32 mouse cellular contexts compared by ENCODE assay signal in genomic region chr9:77347704-77348103, GRCm38 (mm10). TPM values are rescaled to one million over a fixed set of nuclear protein-coding genes. Genes with fewer than 3 reads are reported as not detected.
DNase-seq lines count a peak whose midpoint lies in the region; ATAC-seq and TF ChIP-seq lines count a peak whose summit lies in the region.
"Had no signal": no experiment of that assay in that cellular context is flagged by ENCODE, and none has a peak within 500 bp of the region (broad histone marks: within the 10 kb centered on the region; RNA-seq: fewer than 3 reads in every experiment).

No protein-coding gene starts in this region.

- WGBS in heart, embryonic 12.5 days: 11% methylated on average over 7 of the region's 7 CpGs
- WGBS in heart, postnatal 0 days: 11% methylated on average over 7 of the region's 7 CpGs
- WGBS in lung, adult 2 months: 44% methylated on average over 7 of the region's 7 CpGs

- intact Hi-C loops in gastrocnemius, adult 2 months (cut with DNase I): loop anchor here (2.0 kb wide), 2 partner anchors 37 to 71 kb away; no protein-coding TSS in a partner anchor
- intact Hi-C loops in gastrocnemius, postnatal 36 days (cut with DNase I): loop anchor here (5.0 kb wide), 1 partner anchor 70 kb away; no protein-coding TSS in a partner anchor

- TF ChIP-seq POLR2A in lung, adult 2 months (IDR thresholded peaks at IDR 0.05; ENCODE audit: borderline replicate concordance, extremely low read depth, low read depth, low read length): no peak

- peak overlapping the region; percentile 92 for H3K27ac ChIP-seq in gastrocnemius, adult 2 months
- H3K27ac ChIP-seq in heart, embryonic 12.5 days (ENCODE audit: poor library complexity, severe bottlenecking): peak overlapping the region; percentile 96
- peak overlapping the region; percentile 94 for H3K27ac ChIP-seq in heart, postnatal 0 days (ENCODE audit: low read depth)
- H3K27ac ChIP-seq: hindbrain, postnatal 0 days; kidney, embryonic 15.5 days; layer of hippocampus, adult 2 months; left cerebral cortex, adult 2 months; limb, embryonic 12.5 days; liver, embryonic 15.5 days; lung, embryonic 15.5 days; midbrain, embryonic 10.5 days; midbrain, embryonic 15.5 days had no signal

- peak overlapping the region; percentile 72 for H3K4me3 ChIP-seq in gastrocnemius, adult 2 months
- H3K4me3 ChIP-seq in heart, embryonic 12.5 days: peak overlapping the region; percentile 55
- H3K4me3 ChIP-seq in heart, postnatal 0 days (ENCODE audit: low read depth, low read length): peak overlapping the region; percentile 56
- no peak overlapping the region for H3K4me3 ChIP-seq in lung, adult 2 months (replicated peaks; ENCODE audit: extremely low read depth, low read depth, low read length)
- H3K4me3 ChIP-seq: erythroblast, embryonic 14.5 days; kidney, embryonic 15.5 days; layer of hippocampus, adult 2 months; left cerebral cortex, adult 2 months; limb, embryonic 12.5 days; liver, embryonic 15.5 days; lung, embryonic 15.5 days; midbrain, embryonic 10.5 days; midbrain, embryonic 15.5 days had no signal

- peak; percentile 54; the same call in 1 of the 2 replicates for ATAC-seq in heart, embryonic 12.5 days (ENCODE audit: insufficient number of reproducible peaks, low FRiP score)
- peak; percentile 63; the same call in 1 of the 2 replicates for ATAC-seq in heart, postnatal 0 days (ENCODE audit: insufficient read depth, low read depth)
- ATAC-seq: forebrain, embryonic 16.5 days; hindbrain, postnatal 0 days; intestine, embryonic 16.5 days; midbrain, embryonic 15.5 days; Patski had no signal

- no peaks in the 10 kb centered on the region for H3K27me3 ChIP-seq in heart, embryonic 12.5 days (replicated peaks)
- no peaks in the 10 kb centered on the region for H3K27me3 ChIP-seq in heart, postnatal 0 days (ENCODE audit: control insufficient read depth, insufficient read depth, low read length)
- H3K27me3 ChIP-seq: kidney, embryonic 15.5 days; limb, embryonic 12.5 days; liver, embryonic 15.5 days; lung, embryonic 15.5 days; midbrain, embryonic 15.5 days had no signal

- H3K4me1 ChIP-seq in heart, embryonic 12.5 days (replicated peaks): peaks cover 19% of the 10 kb centered on the region
- no peaks in the 10 kb centered on the region; the same call in 1 of the 2 replicates for H3K4me1 ChIP-seq in heart, postnatal 0 days (ENCODE audit: control insufficient read depth, insufficient read depth)
- H3K4me1 ChIP-seq in lung, adult 2 months (ENCODE audit: control insufficient read depth, insufficient read depth, low read length): no peaks in the 10 kb centered on the region
- H3K4me1 ChIP-seq: kidney, embryonic 15.5 days; limb, embryonic 12.5 days; liver, embryonic 15.5 days; lung, embryonic 15.5 days; midbrain, embryonic 10.5 days; midbrain, embryonic 15.5 days had no signal

- H3K4me2 ChIP-seq in heart, embryonic 12.5 days: peak overlapping the region; percentile 53
- H3K4me2 ChIP-seq in heart, postnatal 0 days (ENCODE audit: low read depth, low read length): peak overlapping the region; percentile 58
- H3K4me2 ChIP-seq: kidney, embryonic 15.5 days; limb, embryonic 12.5 days; liver, embryonic 15.5 days; lung, embryonic 15.5 days; midbrain, embryonic 15.5 days had no signal

- peak; percentile 41; the same call in 1 of the 2 replicates for TF ChIP-seq EP300 in heart, postnatal 0 days (IDR thresholded peaks at IDR 0.05; ENCODE audit: low read depth)

- H3K36me3 ChIP-seq in heart, embryonic 12.5 days: no peaks in the 10 kb centered on the region
- no peaks in the 10 kb centered on the region for H3K36me3 ChIP-seq in heart, postnatal 0 days (replicated peaks; ENCODE audit: control insufficient read depth, insufficient read depth, low read length)
- H3K36me3 ChIP-seq: kidney, embryonic 15.5 days; limb, embryonic 12.5 days; liver, embryonic 15.5 days; lung, embryonic 15.5 days; midbrain, embryonic 10.5 days; midbrain, embryonic 15.5 days had no signal

- TF ChIP-seq CTCF in gastrocnemius, adult 2 months (IDR thresholded peaks at IDR 0.05): no peak
- no peak for TF ChIP-seq CTCF in heart, postnatal 0 days (IDR thresholded peaks at IDR 0.05; ENCODE audit: low read depth)
- TF ChIP-seq CTCF in lung, adult 2 months (IDR thresholded peaks at IDR 0.05; ENCODE audit: insufficient read depth, low read length): no peak

- peak; percentile 19 for DNase-seq in gastrocnemius, adult 2 months
- no peak for DNase-seq in gastrocnemius, postnatal 36 days
- DNase-seq in heart, adult 8-10 months (ENCODE audit: low spot score): peak; percentile 58
- DNase-seq in heart, postnatal 0 days (ENCODE audit: low spot score): peak; percentile 79
- no peak for DNase-seq in frontal cortex, postnatal 25 days (ENCODE audit: low spot score in 2 of 2)
- no peak for DNase-seq in T-cell, adult 2 months (ENCODE audit: low spot score)
- DNase-seq in lung, adult 2 months: no peak
- DNase-seq: adrenal gland, postnatal 25 days; cerebellum, adult 2 months; cerebellum, postnatal 14 days; kidney, postnatal 25 days; right cerebral cortex, postnatal 25 days; spleen, adult 18-20 months; thymus, postnatal 14 days had no signal

- no peaks in the 10 kb centered on the region for H3K9me3 ChIP-seq in heart, embryonic 12.5 days (replicated peaks)
- H3K9me3 ChIP-seq in heart, postnatal 0 days (replicated peaks; ENCODE audit: control insufficient read depth, low read length): no peaks in the 10 kb centered on the region
- H3K9me3 ChIP-seq: kidney, embryonic 15.5 days; limb, embryonic 12.5 days; liver, embryonic 15.5 days; lung, embryonic 15.5 days; midbrain, embryonic 10.5 days; midbrain, embryonic 15.5 days had no signal

- peak overlapping the region; percentile 67; the same call in 1 of the 2 replicates for H3K9ac ChIP-seq in heart, embryonic 12.5 days
- H3K9ac ChIP-seq in heart, postnatal 0 days (replicated peaks; ENCODE audit: low read depth, low read length): peak overlapping the region; percentile 64
- H3K9ac ChIP-seq: kidney, embryonic 15.5 days; limb, embryonic 12.5 days; liver, embryonic 15.5 days; lung, embryonic 15.5 days; midbrain, embryonic 15.5 days had no signal

RNA-seq across cellular contexts. Expression of gene Mlip, which starts 5.1 kb away (rescaled TPM):
- 100 to 1,000 TPM in 1 of 2 experiments, 10 to 100 TPM in 1; 77.3 to 100 TPM for total RNA-seq in gastrocnemius, adult 2 months (2021)
- total RNA-seq in gastrocnemius, postnatal 36 days (2021): 10 to 100 TPM; 75.2 to 97.9 TPM
- total RNA-seq in heart, adult 8-10 months (2022): 100 to 1,000 TPM; 140 to 171 (median 168) TPM
- polyA plus RNA-seq in heart, embryonic 12.5 days (2016; fragmentation: Nextera tagmentation; extraction: Ambion mirVana): 67.8 and 70.9 TPM in 2 replicates
- 87.9 and 114 TPM in 2 replicates for total RNA-seq in heart, postnatal 0 days (2014; rRNA removed; ENCODE audit: low replicate concordance)
- polyA plus RNA-seq in heart, postnatal 0 days (2015; fragmentation: Nextera tagmentation; extraction: Ambion mirVana): 93.8 and 107 TPM in 2 replicates
- polyA plus RNA-seq in lung, adult 2 months (2012; rRNA removed): 0.67 and 4.9 TPM in 2 replicates
- total RNA-seq: liver, adult 2 months; megakaryocyte progenitor cell, adult 5-6 weeks; neutrophil, adult 5-6 weeks had no signal
- polyA plus RNA-seq: liver, adult 2 months; neural tube, embryonic 11.5 days; Patski had no signal

Comparison
In these comparisons a context has a peak if more than half of its experiments do, and no peak if none do; other contexts are left out.
1. DNase-seq: peak in gastrocnemius, adult 2 months (single experiment), heart, adult 8-10 months (single experiment) and heart, postnatal 0 days (single experiment); none in gastrocnemius, postnatal 36 days (0 of 2), frontal cortex, postnatal 25 days (0 of 2), T-cell, adult 2 months (single experiment) and lung, adult 2 months (single experiment).
2. Peak in every context shown above with its lines, with median percentiles within 50 percentile points of each other: H3K27ac ChIP-seq.